Mouse (Mus musculus) heart, adult 2 months (tissue): ENCODE measurements around the gene Plppr1.

Source experiments
- CTCF ChIP-seq: fragments of 200-600 bp; IDR thresholded peaks from 2 replicates; pipeline ENCODE4 v1.8.1; 2022; ENCODE audit warnings: antibody characterized with exemption, mild to moderate bottlenecking, moderate library complexity
- EP300 ChIP-seq: fragments of 200-500 bp; IDR thresholded peaks from 2 replicates; pipeline ENCODE4 v1.6.1; 2011; ENCODE audit warnings: low read depth, low read length, control low read depth; ENCODE audit not compliant: insufficient read depth
- POLR2A ChIP-seq: fragments of 200-500 bp; IDR thresholded peaks from 2 replicates; pipeline ENCODE4 v1.6.1; 2011; ENCODE audit warnings: mild to moderate bottlenecking, low read depth, low read length, control low read depth; ENCODE audit not compliant: insufficient read depth

DNA sequence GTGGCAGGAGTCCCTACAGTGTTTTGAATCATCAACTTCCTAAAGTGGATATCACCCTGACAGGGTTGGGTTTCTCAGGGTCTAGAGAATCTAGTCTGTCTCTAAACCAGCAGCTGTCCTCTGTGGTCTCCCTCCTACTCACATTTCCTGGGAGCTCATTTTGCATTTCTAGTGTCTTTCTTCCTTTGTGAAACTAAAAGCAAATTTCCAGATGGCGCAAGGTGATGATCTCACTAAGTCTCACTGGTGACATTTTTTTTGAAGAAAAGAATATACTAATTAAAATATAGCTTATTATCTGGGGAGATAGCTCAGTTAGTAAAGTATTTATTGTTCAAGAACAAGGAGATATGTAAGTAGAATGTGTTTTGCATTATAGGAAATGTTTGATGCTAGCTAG lies 31.4 kb downstream of the Plppr1 start:
- TF ChIP-seq POLR2A, result no peak
- no peak for TF ChIP-seq EP300
- TF ChIP-seq CTCF, result no peak
